Mouse (Mus musculus) lung, adult 2 months (tissue): ENCODE data around the gene Scd1.

Experiments used
- CTCF ChIP-seq: fragments of 200-500 bp; IDR thresholded peaks from 2 replicates; pipeline ENCODE4 v1.5.1; 2011; ENCODE audit warnings: mild to moderate bottlenecking, low read length, control low read depth; ENCODE audit not compliant: insufficient read depth
- POLR2A ChIP-seq: fragments of 200-500 bp; IDR thresholded peaks from 2 replicates; pipeline ENCODE4 v1.6.1; 2011; ENCODE audit warnings: low read depth, mild to moderate bottlenecking, control low read depth, low read length, borderline replicate concordance; ENCODE audit errors: extremely low read depth

DNA sequence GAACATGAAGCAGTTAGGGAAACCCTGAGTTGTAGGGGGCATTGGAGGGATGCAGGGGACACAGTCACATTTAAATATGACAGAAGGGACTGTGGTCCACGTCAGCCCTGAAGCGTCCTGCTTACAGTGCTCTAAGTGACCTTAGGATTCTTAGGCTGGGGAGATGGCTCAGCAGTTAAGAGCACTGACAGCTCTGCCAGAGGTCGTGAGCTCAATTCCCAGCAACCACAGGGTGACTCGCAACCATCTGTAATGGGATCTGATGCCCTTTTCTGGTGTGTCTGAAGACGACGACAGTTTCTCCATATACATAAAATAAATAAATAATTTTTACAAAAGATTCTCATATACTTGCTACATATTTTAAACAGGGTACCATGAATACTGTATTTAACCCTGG, 4.1 kb downstream of the Scd1 start:
- TF ChIP-seq CTCF, result no peak
- no peak for TF ChIP-seq POLR2A
